Mouse (Mus musculus) liver, postnatal 0 days (tissue): Measurements from ENCODE around the gene Muc20. TPM values are rescaled to one million over a fixed set of nuclear protein-coding genes. Genes with fewer than 3 reads are reported as not detected.

ENCODE experiments used
- ATAC-seq: fragments of 200-750 bp; cut with Nextera tagmentation; 2 replicates; pipeline ENCODE4 v1.8.0; 2017; ENCODE audit warnings: mild to moderate bottlenecking, moderate library complexity
- DNase-seq: peaks from one replicate; pipeline ENCODE4 v3.0.0-alpha.2; 2016
- H3K27ac ChIP-seq: fragments of 300-500 bp; sonication (generic); 2 replicates; pipeline ENCODE4 v1.5.1; 2014; ENCODE audit warnings: antibody characterized with exemption, moderate library complexity, mild to moderate bottlenecking, low read depth
- H3K27me3 ChIP-seq: fragments of 300-500 bp; sonication (generic); 2 replicates; pipeline ENCODE4 v1.6.1; 2014; ENCODE audit warnings: low read length, control low read depth, mixed read lengths; ENCODE audit not compliant: insufficient read depth
- H3K36me3 ChIP-seq: fragments of 300-500 bp; sonication (generic); replicated peaks from 2 replicates; pipeline ENCODE4 v1.6.1; 2014; ENCODE audit warnings: mild to moderate bottlenecking, control low read depth, low read length, moderate library complexity, mixed read lengths; ENCODE audit not compliant: insufficient read depth
- H3K4me1 ChIP-seq: fragments of 300-500 bp; sonication (generic); 2 replicates; pipeline ENCODE4 v1.6.1; 2014; ENCODE audit warnings: antibody characterized with exemption, mild to moderate bottlenecking, control low read depth; ENCODE audit not compliant: insufficient read depth
- H3K4me2 ChIP-seq: fragments of 300-500 bp; sonication (generic); 2 replicates; pipeline ENCODE4 v1.6.1; 2014; ENCODE audit warnings: low read depth, mild to moderate bottlenecking, low read length, moderate library complexity, mixed read lengths
- H3K4me3 ChIP-seq: fragments of 300-500 bp; sonication (generic); 2 replicates; pipeline ENCODE4 v1.5.1; 2014; ENCODE audit warnings: low read depth, low read length
- H3K9ac ChIP-seq: fragments of 300-500 bp; sonication (generic); replicated peaks from 2 replicates; pipeline ENCODE4 v1.6.1; 2014; ENCODE audit warnings: mild to moderate bottlenecking, moderate library complexity
- H3K9me3 ChIP-seq: fragments of 300-500 bp; sonication (generic); 2 replicates; pipeline ENCODE4 v1.6.1; 2016; ENCODE audit warnings: mild to moderate bottlenecking, control low read depth, low read length, mixed read lengths
- CTCF ChIP-seq: sonication (generic); IDR thresholded peaks from 2 replicates; pipeline ENCODE4 v1.5.1; 2016; ENCODE audit warnings: antibody characterized with exemption, low read depth
- EP300 ChIP-seq: IDR thresholded peaks from 2 replicates; pipeline ENCODE4 v1.6.1; 2016; ENCODE audit warnings: antibody characterized with exemption, low read depth, mild to moderate bottlenecking
- WGBS: fragments of 180-500 bp; shearing (Covaris S2); extraction: QIAGEN DNeasy Blood & Tissue Kit; methylation state at CpG from one replicate; pipeline ENCODE4 v1.1.7; 2014; ENCODE audit not compliant: insufficient replicate concordance; 5-methylcytosine and 5-hydroxymethylcytosine counted together
- polyA plus RNA-seq: library from polyadenylated mRNA; unstranded; fragments of >200 nt; fragmentation: Nextera tagmentation; extraction: Ambion mirVana; gene quantifications from 2 replicates; pipeline ENCODE4 v1.2.1, GENCODE M21; 2015

The Muc20 gene
- polyA plus RNA-seq, 1 experiment from 2014 or later = not detected

DNA sequence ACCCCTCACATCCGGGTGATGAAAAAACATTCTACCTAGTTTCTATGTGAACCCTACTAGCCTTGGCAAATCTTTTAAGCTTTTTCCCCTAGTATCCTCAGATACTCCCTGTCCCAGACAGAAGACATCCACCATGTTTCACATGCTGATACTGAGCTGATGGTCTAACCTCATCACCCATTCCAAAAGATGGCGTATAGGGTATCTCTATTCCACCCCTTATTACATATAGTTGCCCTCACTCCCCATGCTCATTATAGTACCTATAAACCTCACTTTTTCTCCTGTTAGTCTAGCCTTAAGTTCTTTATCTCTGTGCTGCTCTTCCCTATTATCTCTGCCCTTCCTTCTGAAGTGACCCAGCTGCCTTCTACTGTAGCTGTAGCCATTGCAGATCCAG lies 61.6 kb downstream of the Muc20 start, which contains the start of gene Muc4:
TSS of gene Muc4 (plus strand) at position 301 of the 400 bp plus-strand sequence.
- DNase-seq (no peak), ATAC-seq (no peak)
- no peaks in the 10 kb centered on the region for H3K27me3 ChIP-seq
- H3K9me3 ChIP-seq = no peaks in the 10 kb centered on the region
- no peak within 1 kb of the TSS for H3K4me2 ChIP-seq
- H3K4me1 ChIP-seq = peaks cover 6% of the 10 kb centered on the region
- WGBS = 85% methylated on average over 2 of the region's 2 CpGs
- TF ChIP-seq CTCF (no peak), EP300 (no peak)
- no peak within 1 kb of the TSS for H3K9ac ChIP-seq
- H3K36me3 ChIP-seq = no peaks in the 10 kb centered on the region
- H3K4me3 ChIP-seq = no peak within 1 kb of the TSS
- no peak within 1 kb of the TSS for H3K27ac ChIP-seq

- no peaks in the 10 kb centered on the region for H3K9me3 ChIP-seq
- no peak for ATAC-seq
- H3K27me3 ChIP-seq = no peaks in the 10 kb centered on the region
- DNase-seq = no peak
- H3K27ac ChIP-seq = no peak overlapping the region
- no peak overlapping the region for H3K9ac ChIP-seq
- H3K36me3 ChIP-seq = no peaks in the 10 kb centered on the region
- no peak overlapping the region for H3K4me3 ChIP-seq
- H3K4me2 ChIP-seq = no peak overlapping the region
- WGBS = 78% methylated on average over 3 of the region's 3 CpGs
- TF ChIP-seq CTCF (no peak), EP300 (no peak)
- H3K4me1 ChIP-seq = no peaks in the 10 kb centered on the region
Observed at GRCm38 (mm10) chr16:32733213-32733612, 64.0 kb downstream of the Muc20 start.

DNA sequence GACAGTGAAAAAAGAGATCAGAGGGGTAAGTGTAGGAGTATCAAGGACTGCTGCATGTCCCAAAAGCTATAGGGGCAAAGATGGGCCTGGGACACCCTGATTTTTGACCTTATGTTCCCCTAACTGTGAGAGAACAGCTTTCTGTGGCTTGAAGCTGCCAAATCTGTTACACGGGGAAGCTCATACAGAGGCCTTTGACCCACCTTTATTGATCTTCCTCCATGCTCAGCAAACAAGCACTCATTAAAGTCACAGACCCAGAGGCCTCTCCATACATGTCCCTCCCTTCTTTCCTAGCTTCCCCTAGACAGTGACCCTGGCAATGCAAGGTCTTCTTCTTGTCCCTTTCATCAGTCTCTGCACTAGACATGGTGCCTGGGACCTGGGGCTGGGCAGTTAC lies 68.5 kb downstream of the Muc20 start:
- Histone ChIP-seq H3K27ac (no peak overlapping the region), H3K9me3 (no peaks in the 10 kb centered on the region), H3K4me2 (no peak overlapping the region), H3K4me1 (0 out of 2 replicates have a peak, but pooled peaks cover 2% of the 10 kb centered on the region), H3K27me3 (no peaks in the 10 kb centered on the region), H3K36me3 (no peaks in the 10 kb centered on the region), H3K9ac (no peak overlapping the region), H3K4me3 (no peak overlapping the region)
- no peak for DNase-seq
- TF ChIP-seq CTCF = no peak
- no peak for TF ChIP-seq EP300
- 46% methylated on average over 1 of the region's 1 CpGs for WGBS
- ATAC-seq = peak; percentile 95

- ATAC-seq (peak; percentile 72), DNase-seq (no peak)
- H3K36me3 ChIP-seq = no peaks in the 10 kb centered on the region
- H3K27me3 ChIP-seq = no peaks in the 10 kb centered on the region
- no peak overlapping the region for H3K4me2 ChIP-seq
- H3K9ac ChIP-seq = no peak overlapping the region
- TF ChIP-seq CTCF = no peak
- no peak for TF ChIP-seq EP300
- H3K4me1 ChIP-seq = 0 out of 2 replicates have a peak, but pooled peaks cover 2% of the 10 kb centered on the region
- H3K27ac ChIP-seq = no peak overlapping the region
- H3K4me3 ChIP-seq = no peak overlapping the region
- H3K9me3 ChIP-seq = no peaks in the 10 kb centered on the region
Observed at GRCm38 (mm10) chr16:32728240-32728639, 69.0 kb downstream of the Muc20 start.

Other genes with a start within 250 kb of the Muc20 start
- gene Tfrc, start 188.5 kb downstream of the Muc20 start, polyA plus RNA-seq = 85.1 and 103 TPM in 2 replicates
- 2.9 and 3.5 TPM in 2 replicates for gene Tnk2, start 153.6 kb downstream of the Muc20 start, polyA plus RNA-seq
- 0.49 and 0.64 TPM in 2 replicates for gene Muc4, start 61.5 kb downstream of the Muc20 start, polyA plus RNA-seq
- gene Smbd1, start 13.0 kb upstream of the Muc20 start, polyA plus RNA-seq = 0.33 TPM in 1 of 2 replicates, not detected in the other
- gene Fyttd1, start 80.1 kb upstream of the Muc20 start, polyA plus RNA-seq = 36.6 and 40.6 TPM in 2 replicates
- gene Rubcn, start 80.3 kb upstream of the Muc20 start, polyA plus RNA-seq = 4.0 and 4.3 TPM in 2 replicates
- gene Lrch3, start 116.7 kb upstream of the Muc20 start, polyA plus RNA-seq = 2.6 and 4.3 TPM in 2 replicates